Mouse (Mus musculus) frontal cortex, postnatal 10 days (tissue): Measurements from ENCODE around the gene Rptor.

Experiments
- DNase-seq, 2 experiments: peaks; one replicate each; pipeline ENCODE4 v3.0.0; 2022; ENCODE audit warnings: low spot score in 2 of 2, mixed read lengths in 1 of 2

Rptor gene

GRCm38 (mm10) chr11:119783653-119784052, 180.9 kb downstream of the Rptor start:
- DNase-seq, result no peak

- DNase-seq, result no peak
Observed at GRCm38 (mm10) chr11:119784672-119785341, 182.1 kb downstream of the Rptor start.

- no peak for DNase-seq
Observed at GRCm38 (mm10) chr11:119785661-119786384, 183.1 kb downstream of the Rptor start.

GRCm38 (mm10) chr11:119786385-119786880, 183.7 kb downstream of the Rptor start:
- no peak for DNase-seq

GRCm38 (mm10) chr11:119788488-119788887, 185.8 kb downstream of the Rptor start:
- no peak for DNase-seq

- DNase-seq, result no peak
Observed at GRCm38 (mm10) chr11:119788919-119789713, 186.4 kb downstream of the Rptor start.

- DNase-seq, result no peak
Observed at GRCm38 (mm10) chr11:119791923-119792564, 189.3 kb downstream of the Rptor start.

GRCm38 (mm10) chr11:119793378-119793777, 190.7 kb downstream of the Rptor start:
- no peak for DNase-seq

GRCm38 (mm10) chr11:119794020-119794419, 191.3 kb downstream of the Rptor start:
- DNase-seq, result no peak

- DNase-seq, result no peak
Observed at GRCm38 (mm10) chr11:119794671-119795070, 192.0 kb downstream of the Rptor start.

- peak; percentile 59 to 79 for DNase-seq
Observed at GRCm38 (mm10) chr11:119796406-119796805, 193.7 kb downstream of the Rptor start.

- DNase-seq, result no peak
Observed at GRCm38 (mm10) chr11:119796846-119797245, 194.1 kb downstream of the Rptor start.

GRCm38 (mm10) chr11:119799536-119799935, 196.8 kb downstream of the Rptor start:
- no peak for DNase-seq

GRCm38 (mm10) chr11:119801855-119802254, 199.2 kb downstream of the Rptor start:
- no peak for DNase-seq

- DNase-seq, result no peak
Observed at GRCm38 (mm10) chr11:119802947-119803346, 200.2 kb downstream of the Rptor start.

GRCm38 (mm10) chr11:119804392-119804791, 201.7 kb downstream of the Rptor start:
- no peak for DNase-seq

- DNase-seq, result no peak
Observed at GRCm38 (mm10) chr11:119805112-119805750, 202.5 kb downstream of the Rptor start.

- no peak for DNase-seq
Observed at GRCm38 (mm10) chr11:119806539-119806938, 203.8 kb downstream of the Rptor start.

GRCm38 (mm10) chr11:119807431-119808031, 204.8 kb downstream of the Rptor start:
- no peak for DNase-seq

GRCm38 (mm10) chr11:119808647-119809280, 206.1 kb downstream of the Rptor start:
- no peak for DNase-seq
